Comparison of ENCODE assay signal across 7 mouse cellular contexts in the genomic region with DNA sequence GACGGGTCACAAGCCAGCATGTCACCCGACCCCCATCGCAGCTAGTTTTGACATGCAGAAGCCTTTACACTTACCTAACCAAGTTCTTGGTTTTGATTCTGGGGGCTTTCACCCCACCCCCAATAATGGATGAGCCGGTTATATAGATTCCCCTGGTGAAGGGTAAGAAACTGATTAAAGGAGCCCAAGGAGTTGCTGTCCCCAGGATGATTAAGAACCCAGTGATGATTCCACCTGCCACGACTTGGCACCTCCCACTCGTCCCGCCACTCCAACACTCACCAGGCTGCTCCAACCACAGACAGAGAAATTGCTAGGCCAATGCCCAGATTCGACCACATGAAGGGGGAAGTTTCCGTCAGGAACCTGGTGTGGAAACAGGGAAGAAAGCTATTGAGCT. TPM values are rescaled to one million over a fixed set of nuclear protein-coding genes. Genes with fewer than 3 reads are reported as not detected.
DNase-seq lines count a peak whose midpoint lies in the region; ATAC-seq and TF ChIP-seq lines count a peak whose summit lies in the region.

No protein-coding gene starts in this region.

- H3K4me1 ChIP-seq in liver, adult 2 months (ENCODE audit: control insufficient read depth, insufficient read depth, low read length) = peaks cover 10% of the 10 kb centered on the region
- H3K4me1 ChIP-seq in embryonic facial prominence, embryonic 15.5 days = peaks cover 52% of the 10 kb centered on the region
- H3K4me1 ChIP-seq in intestine, postnatal 0 days (replicated peaks; ENCODE audit: control insufficient read depth, insufficient read depth, low read length) = 0 out of 2 replicates have a peak, but pooled peaks cover 4% of the 10 kb centered on the region
- H3K4me1 ChIP-seq in neural tube, embryonic 14.5 days (ENCODE audit: control insufficient read depth, insufficient read depth, low read length) = peaks cover 25% of the 10 kb centered on the region

- TF ChIP-seq POLR2A in liver, adult 2 months (IDR thresholded peaks at IDR 0.05; ENCODE audit: extremely low read depth, insufficient read depth, low read length) = no peak

- H3K79me2 ChIP-seq in liver, adult 2 months (ENCODE audit: control insufficient read depth, insufficient read depth, low read length) = peaks cover 5% of the 10 kb centered on the region; the same call in 1 of the 2 replicates

- H3K4me3 ChIP-seq in liver, adult 2 months (ENCODE audit: insufficient read depth, low read depth, low read length) = peak overlapping the region; percentile 86; the same call in 1 of the 2 replicates
- H3K4me3 ChIP-seq in embryonic facial prominence, embryonic 15.5 days (replicated peaks) = peak overlapping the region; percentile 69
- peak overlapping the region; percentile 98 for H3K4me3 ChIP-seq in intestine, postnatal 0 days (ENCODE audit: low read depth, low read length)
- H3K4me3 ChIP-seq in neural tube, embryonic 14.5 days (ENCODE audit: low read depth, low read length) = peak overlapping the region; percentile 95

- no peak overlapping the region for H3K27ac ChIP-seq in liver, adult 2 months (replicated peaks; ENCODE audit: insufficient read depth, low read depth, low read length)
- no peak overlapping the region for H3K27ac ChIP-seq in embryonic facial prominence, embryonic 15.5 days (replicated peaks)
- no peak overlapping the region for H3K27ac ChIP-seq in intestine, postnatal 0 days (ENCODE audit: low read depth, low read length)
- no peak overlapping the region for H3K27ac ChIP-seq in neural tube, embryonic 14.5 days (ENCODE audit: low read depth, low read length)

- peaks cover 12% of the 10 kb centered on the region; the same call in 1 of the 2 replicates for H3K36me3 ChIP-seq in liver, adult 2 months (ENCODE audit: control insufficient read depth, insufficient read depth, low read length)
- peaks cover 33% of the 10 kb centered on the region for H3K36me3 ChIP-seq in embryonic facial prominence, embryonic 15.5 days
- H3K36me3 ChIP-seq in intestine, postnatal 0 days (ENCODE audit: control insufficient read depth, insufficient read depth) = peaks cover 26% of the 10 kb centered on the region
- peaks cover 21% of the 10 kb centered on the region for H3K36me3 ChIP-seq in neural tube, embryonic 14.5 days (ENCODE audit: control insufficient read depth, insufficient read depth, low read length)

- H3K27me3 ChIP-seq in liver, adult 2 months (ENCODE audit: control insufficient read depth, insufficient read depth, low read length) = no peaks in the 10 kb centered on the region
- H3K27me3 ChIP-seq in embryonic facial prominence, embryonic 15.5 days = no peaks in the 10 kb centered on the region
- no peaks in the 10 kb centered on the region for H3K27me3 ChIP-seq in intestine, postnatal 0 days (replicated peaks; ENCODE audit: control insufficient read depth, insufficient read depth, low read length)
- no peaks in the 10 kb centered on the region for H3K27me3 ChIP-seq in neural tube, embryonic 14.5 days (ENCODE audit: control insufficient read depth, insufficient read depth, low read length)

- no peak for TF ChIP-seq CTCF in liver, adult 2 months (IDR thresholded peaks at IDR 0.05; ENCODE audit: low read depth, low read length)
- no peak for TF ChIP-seq CTCF in intestine, postnatal 0 days (IDR thresholded peaks at IDR 0.05; ENCODE audit: low read depth)

- H3K9ac ChIP-seq in liver, adult 2 months (ENCODE audit: low read depth, low read length) = 0 out of 2 replicates have a peak overlapping the region, but pooled peaks have one; percentile 96
- peak overlapping the region; percentile 63 for H3K9ac ChIP-seq in embryonic facial prominence, embryonic 15.5 days
- H3K9ac ChIP-seq in intestine, postnatal 0 days (ENCODE audit: low read depth, low read length) = no peak overlapping the region
- no peak overlapping the region; the same call in 1 of the 2 replicates for H3K9ac ChIP-seq in neural tube, embryonic 14.5 days (replicated peaks; ENCODE audit: low read depth, low read length)

- 84% methylated on average over 9 of the region's 9 CpGs for WGBS in liver, adult 2 months
- 78% methylated on average over 9 of the region's 9 CpGs for WGBS in embryonic facial prominence, embryonic 15.5 days
- WGBS in intestine, postnatal 0 days = 83% methylated on average over 9 of the region's 9 CpGs
- 83% methylated on average over 9 of the region's 9 CpGs for WGBS in neural tube, embryonic 14.5 days

- no peak for DNase-seq in liver, adult 2 months (ENCODE audit: extremely low read depth, low read depth, low spot score)
- DNase-seq in liver = no peak
- DNase-seq in B cell, adult 2 months = no peak
- DNase-seq in ovary, adult 18-20 months (ENCODE audit: low spot score) = no peak

- no peaks in the 10 kb centered on the region for H3K9me3 ChIP-seq in embryonic facial prominence, embryonic 15.5 days (replicated peaks)
- no peaks in the 10 kb centered on the region for H3K9me3 ChIP-seq in intestine, postnatal 0 days (ENCODE audit: control insufficient read depth)
- no peaks in the 10 kb centered on the region for H3K9me3 ChIP-seq in neural tube, embryonic 14.5 days (ENCODE audit: control insufficient read depth, low read length)

- peak overlapping the region; percentile 85 for H3K4me2 ChIP-seq in embryonic facial prominence, embryonic 15.5 days (replicated peaks)
- H3K4me2 ChIP-seq in intestine, postnatal 0 days (replicated peaks; ENCODE audit: low read depth) = peak overlapping the region; percentile 98
- peak overlapping the region; percentile 90 for H3K4me2 ChIP-seq in neural tube, embryonic 14.5 days (ENCODE audit: low read depth, low read length)

- no peak for ATAC-seq in embryonic facial prominence, embryonic 15.5 days (ENCODE audit: insufficient number of reproducible peaks, low FRiP score, low TSS enrichment, low read depth)
- no peak for ATAC-seq in intestine, postnatal 0 days
- no peak for ATAC-seq in neural tube, embryonic 14.5 days (ENCODE audit: low read depth)

RNA-seq across cellular contexts. Expression of a gene that starts 1.1 kb away (rescaled TPM):
- total RNA-seq in liver, adult 2 months (2014; rRNA removed) = 124 and 163 TPM in 2 replicates
- polyA plus RNA-seq in liver, adult 2 months (2012; rRNA removed) = 238 and 244 TPM in 2 replicates
- 252 and 271 TPM in 2 replicates for polyA plus RNA-seq in embryonic facial prominence, embryonic 15.5 days (2015; fragmentation: Nextera tagmentation; extraction: Ambion mirVana)
- 441 and 442 TPM in 2 replicates for polyA plus RNA-seq in intestine, postnatal 0 days (2015; fragmentation: Nextera tagmentation; extraction: Ambion mirVana)
- polyA plus RNA-seq in neural tube, embryonic 14.5 days (2014; fragmentation: Nextera tagmentation; extraction: Ambion mirVana) = 578 and 652 TPM in 2 replicates

RNA-seq across cellular contexts. Expression of a gene that starts 2.7 kb away (rescaled TPM):
- 0.18 and 0.34 TPM in 2 replicates for total RNA-seq in liver, adult 2 months (2014; rRNA removed)
- polyA plus RNA-seq in liver, adult 2 months (2012; rRNA removed) = 0.29 and 0.80 TPM in 2 replicates
- polyA plus RNA-seq in embryonic facial prominence, embryonic 15.5 days (2015; fragmentation: Nextera tagmentation; extraction: Ambion mirVana) = 31.1 and 32.0 TPM in 2 replicates
- polyA plus RNA-seq in intestine, postnatal 0 days (2015; fragmentation: Nextera tagmentation; extraction: Ambion mirVana) = 8.7 and 8.9 TPM in 2 replicates
- polyA plus RNA-seq in neural tube, embryonic 14.5 days (2014; fragmentation: Nextera tagmentation; extraction: Ambion mirVana) = 68.7 and 73.6 TPM in 2 replicates

RNA-seq across cellular contexts. Expression of a gene that starts 5.8 kb away (rescaled TPM):
- 1.7 and 1.9 TPM in 2 replicates for total RNA-seq in liver, adult 2 months (2014; rRNA removed)
- polyA plus RNA-seq in liver, adult 2 months (2012; rRNA removed) = 6.9 and 10.2 TPM in 2 replicates
- 15.8 and 16.7 TPM in 2 replicates for polyA plus RNA-seq in embryonic facial prominence, embryonic 15.5 days (2015; fragmentation: Nextera tagmentation; extraction: Ambion mirVana)
- polyA plus RNA-seq in intestine, postnatal 0 days (2015; fragmentation: Nextera tagmentation; extraction: Ambion mirVana) = 5.0 and 5.5 TPM in 2 replicates
- 21.5 and 22.9 TPM in 2 replicates for polyA plus RNA-seq in neural tube, embryonic 14.5 days (2014; fragmentation: Nextera tagmentation; extraction: Ambion mirVana)

RNA-seq across cellular contexts. Expression of a gene that starts 13.6 kb away (rescaled TPM):
- total RNA-seq in liver, adult 2 months (2014; rRNA removed) = not detected in 2 replicates
- 0.51 and 0.54 TPM in 2 replicates for polyA plus RNA-seq in liver, adult 2 months (2012; rRNA removed)
- polyA plus RNA-seq in embryonic facial prominence, embryonic 15.5 days (2015; fragmentation: Nextera tagmentation; extraction: Ambion mirVana) = 1.5 and 3.6 TPM in 2 replicates
- polyA plus RNA-seq in intestine, postnatal 0 days (2015; fragmentation: Nextera tagmentation; extraction: Ambion mirVana) = 0.64 and 0.80 TPM in 2 replicates
- 1.4 and 2.6 TPM in 2 replicates for polyA plus RNA-seq in neural tube, embryonic 14.5 days (2014; fragmentation: Nextera tagmentation; extraction: Ambion mirVana)

RNA-seq across cellular contexts. Expression of a gene that starts 28.8 kb away (rescaled TPM):
- 3.5 and 5.2 TPM in 2 replicates for total RNA-seq in liver, adult 2 months (2014; rRNA removed)
- 16.1 and 23.5 TPM in 2 replicates for polyA plus RNA-seq in liver, adult 2 months (2012; rRNA removed)
- polyA plus RNA-seq in embryonic facial prominence, embryonic 15.5 days (2015; fragmentation: Nextera tagmentation; extraction: Ambion mirVana) = 46.1 and 49.6 TPM in 2 replicates
- polyA plus RNA-seq in intestine, postnatal 0 days (2015; fragmentation: Nextera tagmentation; extraction: Ambion mirVana) = 15.8 and 18.2 TPM in 2 replicates
- polyA plus RNA-seq in neural tube, embryonic 14.5 days (2014; fragmentation: Nextera tagmentation; extraction: Ambion mirVana) = 61.7 and 65.7 TPM in 2 replicates

Comparison
In these comparisons a context has a peak if more than half of its experiments do, and no peak if none do; other contexts are left out.
1. H3K9ac ChIP-seq: peak in liver, adult 2 months (single experiment) and embryonic facial prominence, embryonic 15.5 days (single experiment); none in intestine, postnatal 0 days (single experiment) and neural tube, embryonic 14.5 days (single experiment).
2. Peak in every context shown above with its lines, with median percentiles within 50 percentile points of each other: H3K4me3 ChIP-seq and H3K4me2 ChIP-seq.